Mouse (Mus musculus) gastrocnemius, adult 2 months (tissue): ENCODE measurements at regions not wholly inside any gene's neighbourhood (a gene's known extent, or its start where the extent isn't known, plus 50 kb on each side); places are given as distances from the start of the nearest gene placed in this dataset.

ENCODE experiments used
- DNase-seq: peaks from one replicate; pipeline ENCODE4 v3.0.0; 2022
- H3K27ac ChIP-seq: fragments of 200-600 bp; 2 replicates; pipeline ENCODE4 v1.8.1; 2022; ENCODE audit warnings: mild to moderate bottlenecking
- H3K4me3 ChIP-seq: fragments of 200-600 bp; 2 replicates; pipeline ENCODE4 v1.8.1; 2022; ENCODE audit warnings: mild to moderate bottlenecking, moderate library complexity
- CTCF ChIP-seq: fragments of 200-600 bp; IDR thresholded peaks from 2 replicates; pipeline ENCODE4 v1.8.1; 2022; ENCODE audit warnings: antibody characterized with exemption, mild to moderate bottlenecking, moderate library complexity
- intact Hi-C: fragments of 180-260 bp; cut with DNase I; formaldehyde crosslinking; loops from one replicate; pipeline ENCODE4 v1.15.1; 2025

- intact Hi-C loops, result no loop called here
- no peak for TF ChIP-seq CTCF
- H3K27ac ChIP-seq, result no peak overlapping the region
- no peak overlapping the region for H3K4me3 ChIP-seq
- DNase-seq, result no peak
Observed at GRCm38 (mm10) chr4:153113577-153113976, 369.0 kb downstream of the Ajap1 start.

DNA sequence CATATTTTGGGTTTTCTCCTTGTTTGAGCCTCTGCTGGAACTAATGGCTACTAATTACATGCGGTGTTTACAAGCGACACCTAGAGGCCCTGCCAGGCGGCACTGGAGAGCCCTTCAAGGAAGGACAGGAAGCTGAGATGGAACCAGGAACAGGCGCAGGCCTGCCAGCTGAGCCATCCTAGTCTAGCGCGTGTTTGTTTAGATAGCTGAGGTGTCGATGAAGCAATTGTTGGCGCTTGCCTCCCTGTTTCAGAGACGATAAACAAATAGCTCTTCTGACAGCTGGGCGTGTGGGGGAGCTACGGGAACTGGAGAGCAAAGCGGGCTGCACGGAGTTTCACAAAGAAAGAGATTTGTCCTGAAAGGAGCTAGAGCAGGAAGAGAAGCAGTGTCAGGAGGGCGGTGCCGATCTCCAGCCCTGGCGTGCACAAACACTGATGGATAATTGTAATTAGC lies 372.3 kb downstream of the Ajap1 start:
- TF ChIP-seq CTCF, result no peak
- Histone ChIP-seq H3K27ac (no peak overlapping the region), H3K4me3 (no peak overlapping the region)
- intact Hi-C loops, result no loop called here
- DNase-seq, result no peak

GRCm38 (mm10) chr4:153098591-153098990 lies 384.0 kb downstream of the Ajap1 start:
- H3K4me3 ChIP-seq, result no peak overlapping the region
- DNase-seq, result no peak
- no peak overlapping the region for H3K27ac ChIP-seq
- intact Hi-C loops, result no loop called here
- TF ChIP-seq CTCF, result no peak

DNA sequence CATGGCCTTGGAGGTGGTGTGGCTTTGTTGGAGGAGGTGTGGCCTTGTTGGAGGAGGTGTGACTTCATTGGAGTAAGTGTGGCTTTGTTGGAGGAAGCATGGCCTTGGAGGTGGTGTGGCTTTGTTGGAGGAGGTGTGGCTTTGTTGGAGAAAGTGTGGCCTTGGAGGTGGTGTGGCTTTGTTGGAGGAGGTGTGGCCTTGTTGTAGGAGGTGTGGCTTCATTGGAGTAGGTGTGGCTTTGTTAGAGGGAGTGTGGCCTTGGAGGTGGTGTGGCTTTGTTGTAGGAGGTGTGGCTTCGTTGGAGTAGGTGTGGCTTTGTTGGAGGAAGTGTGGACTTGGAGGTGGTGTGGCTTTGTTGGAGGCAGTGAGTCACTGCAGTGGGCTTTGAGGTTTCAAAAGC lies 385.0 kb downstream of the Ajap1 start:
- Histone ChIP-seq H3K27ac (no peak overlapping the region), H3K4me3 (no peak overlapping the region)
- TF ChIP-seq CTCF, result no peak
- intact Hi-C loops, result no loop called here
- DNase-seq, result no peak

GRCm38 (mm10) chr4:153093129-153093528 lies 389.5 kb downstream of the Ajap1 start:
- DNase-seq, result no peak
- Histone ChIP-seq H3K4me3 (no peak overlapping the region), H3K27ac (no peak overlapping the region)
- no peak for TF ChIP-seq CTCF
- intact Hi-C loops, result no loop called here

- H3K27ac ChIP-seq, result no peak overlapping the region
- TF ChIP-seq CTCF, result no peak
- intact Hi-C loops, result no loop called here
- H3K4me3 ChIP-seq, result no peak overlapping the region
- no peak for DNase-seq
Observed at GRCm38 (mm10) chr4:153082166-153082565, 400.4 kb downstream of the Ajap1 start.

GRCm38 (mm10) chr4:153074590-153074989 lies 408.0 kb downstream of the Ajap1 start:
- Histone ChIP-seq H3K27ac (no peak overlapping the region), H3K4me3 (no peak overlapping the region)
- TF ChIP-seq CTCF, result no peak
- no peak for DNase-seq
- intact Hi-C loops, result no loop called here

- intact Hi-C loops, result no loop called here
- no peak overlapping the region for H3K27ac ChIP-seq
- H3K4me3 ChIP-seq, result no peak overlapping the region
- no peak for TF ChIP-seq CTCF
- DNase-seq, result no peak
Observed at GRCm38 (mm10) chr4:153070190-153070745, 412.3 kb downstream of the Ajap1 start.

DNA sequence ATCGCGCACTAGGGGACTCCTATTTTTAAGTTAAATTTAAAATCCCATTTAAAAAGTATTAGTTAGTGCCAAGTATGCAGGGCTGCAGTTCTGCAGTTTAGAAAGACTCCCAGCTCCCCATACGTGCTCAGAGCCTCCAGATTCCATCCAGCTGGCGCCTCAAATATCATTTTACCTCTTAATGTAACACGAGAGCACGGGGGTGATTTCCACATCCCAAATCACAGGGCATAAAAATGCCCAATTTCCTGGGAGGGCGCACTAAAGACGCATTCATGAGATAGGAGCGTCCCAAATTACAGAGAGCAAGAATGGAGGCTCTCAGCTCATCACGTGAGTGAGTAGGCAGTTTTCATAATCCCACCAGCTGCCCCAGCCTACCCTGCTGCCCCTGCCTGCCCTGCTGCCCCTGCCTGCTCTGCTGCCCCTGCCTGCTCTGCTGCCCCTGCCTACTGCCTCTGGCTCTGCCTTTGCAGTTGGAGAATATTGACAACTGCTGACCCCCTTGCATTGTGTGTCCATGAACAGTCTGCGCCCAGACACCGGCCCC lies 414.1 kb downstream of the Ajap1 start:
- DNase-seq, result no peak
- no peak overlapping the region for H3K4me3 ChIP-seq
- intact Hi-C loops, result no loop called here
- TF ChIP-seq CTCF, result no peak
- H3K27ac ChIP-seq, result no peak overlapping the region

- DNase-seq, result no peak
- no peak for TF ChIP-seq CTCF
- Histone ChIP-seq H3K27ac (no peak overlapping the region), H3K4me3 (no peak overlapping the region)
- intact Hi-C loops, result no loop called here
Observed at GRCm38 (mm10) chr4:153064021-153064605, 418.5 kb downstream of the Ajap1 start.

DNA sequence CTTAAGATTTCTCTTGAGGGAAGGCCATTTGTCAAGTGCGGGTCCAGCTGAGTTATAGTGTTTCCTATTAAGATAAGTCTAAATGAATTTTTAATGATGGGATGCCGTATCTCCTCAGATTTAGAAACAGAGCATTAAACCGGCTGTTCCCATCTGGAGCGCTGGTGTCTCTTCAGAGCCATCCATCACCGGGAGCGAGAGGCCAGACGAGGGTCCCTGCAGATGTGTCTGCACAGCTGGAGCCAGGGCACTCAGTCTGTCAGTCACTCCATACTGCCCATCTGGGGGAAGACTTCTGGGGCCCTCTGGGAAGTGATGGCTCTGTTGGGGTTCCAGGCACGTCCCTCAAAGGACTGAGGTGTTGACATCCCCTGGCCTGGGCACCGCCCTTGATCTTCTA lies 419.2 kb downstream of the Ajap1 start:
- Histone ChIP-seq H3K27ac (no peak overlapping the region), H3K4me3 (no peak overlapping the region)
- intact Hi-C loops, result no loop called here
- DNase-seq, result no peak
- TF ChIP-seq CTCF, result no peak

GRCm38 (mm10) chr4:153058152-153058551 lies 424.5 kb downstream of the Ajap1 start:
- intact Hi-C loops, result no loop called here

GRCm38 (mm10) chr4:153023711-153024110 lies 458.9 kb downstream of the Ajap1 start:
- no peak overlapping the region for H3K4me3 ChIP-seq
- H3K27ac ChIP-seq, result no peak overlapping the region
- DNase-seq, result no peak
- intact Hi-C loops, result no loop called here
- TF ChIP-seq CTCF, result no peak

More at GRCm38 (mm10) chr4:153058152-153058551, 424.5 kb downstream of the Ajap1 start:
- H3K4me3 ChIP-seq, result no peak overlapping the region
- no peak for DNase-seq
- peak; percentile 8; the same call in 1 of the 2 replicates for TF ChIP-seq CTCF
- no peak overlapping the region for H3K27ac ChIP-seq

- H3K4me3 ChIP-seq, result no peak overlapping the region
- no peak overlapping the region for H3K27ac ChIP-seq
- no peak for DNase-seq
- intact Hi-C loops, result no loop called here
- TF ChIP-seq CTCF, result no peak
Observed at GRCm38 (mm10) chr4:153019211-153019610, 463.4 kb downstream of the Ajap1 start.
